Mouse (Mus musculus): ENCODE data around the gene Phlpp2. TPM values are rescaled to one million over a fixed set of nuclear protein-coding genes. Genes with fewer than 3 reads are reported as not detected.

Gene Phlpp2
- polyA plus RNA-seq, 1 experiment from 2014 or later, result 1.5 TPM

GRCm38 (mm10) chr8:109992166-109992565, 123.8 kb downstream of the Phlpp2 start:
- no peak for ATAC-seq
- Histone ChIP-seq H3K9ac (replicated peaks) (peak overlapping the region; percentile 44; the same call in 1 of the 2 replicates), H3K27ac (ENCODE audit: low read depth) (peak overlapping the region; percentile 77), H3K4me2 (ENCODE audit: low read depth, low read length) (peak overlapping the region; percentile 34), H3K27me3 (ENCODE audit: insufficient read depth, low read length) (no peaks in the 10 kb centered on the region), H3K36me3 (replicated peaks; ENCODE audit: insufficient read depth, low read length) (peaks cover 5% of the 10 kb centered on the region; the same call in 1 of the 2 replicates), H3K4me3 (ENCODE audit: low read depth, low read length) (peak overlapping the region; percentile 36), H3K4me1 (ENCODE audit: insufficient read depth) (peaks cover 2% of the 10 kb centered on the region), H3K9me3 (ENCODE audit: low read length) (no peaks in the 10 kb centered on the region)
- TF ChIP-seq CTCF (IDR thresholded peaks at IDR 0.05; ENCODE audit: low read depth), result no peak
- peak; percentile 7; the same call in 1 of the 2 replicates for TF ChIP-seq EP300 (IDR thresholded peaks at IDR 0.05; ENCODE audit: low read depth)
- no peak for DNase-seq
- WGBS (ENCODE audit: insufficient replicate concordance), result 68% methylated on average over 5 of the region's 5 CpGs

DNA sequence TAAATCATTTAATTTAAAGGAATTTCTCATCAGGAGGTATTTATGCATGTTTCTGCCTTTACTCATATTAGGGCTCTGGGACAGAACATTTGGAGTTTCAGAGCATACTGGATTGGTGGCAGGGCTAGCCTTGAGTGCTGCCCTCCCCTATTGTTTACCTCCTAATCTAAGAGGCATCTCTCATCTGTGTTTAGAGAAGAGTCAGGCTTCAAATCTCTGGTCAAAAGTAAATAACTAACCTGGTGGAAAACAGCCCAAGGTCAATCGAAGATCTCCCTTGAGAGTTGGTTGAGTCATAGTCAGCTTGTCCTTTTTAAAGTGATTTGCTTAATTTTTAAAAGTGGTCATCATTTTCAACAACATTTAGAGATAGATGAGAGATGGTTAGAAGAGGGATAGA, 124.6 kb downstream of the Phlpp2 start:
- no peaks in the 10 kb centered on the region for H3K9me3 ChIP-seq (ENCODE audit: low read length)
- DNase-seq, result no peak
- 0 out of 2 replicates have a peak overlapping the region, but pooled peaks have one; percentile 14 for H3K4me2 ChIP-seq (ENCODE audit: low read depth, low read length)
- TF ChIP-seq EP300 (IDR thresholded peaks at IDR 0.05; ENCODE audit: low read depth) (no peak), CTCF (IDR thresholded peaks at IDR 0.05; ENCODE audit: low read depth) (no peak)
- no peaks in the 10 kb centered on the region for H3K27me3 ChIP-seq (ENCODE audit: insufficient read depth, low read length)
- WGBS (ENCODE audit: insufficient replicate concordance), result 56% methylated on average over 1 of the region's 1 CpGs
- peak; percentile 51 for ATAC-seq
- peaks cover 2% of the 10 kb centered on the region for H3K4me1 ChIP-seq (ENCODE audit: insufficient read depth)
- H3K27ac ChIP-seq (ENCODE audit: low read depth), result peak overlapping the region; percentile 77
- no peak overlapping the region for H3K9ac ChIP-seq (replicated peaks)
- peaks cover 5% of the 10 kb centered on the region; the same call in 1 of the 2 replicates for H3K36me3 ChIP-seq (replicated peaks; ENCODE audit: insufficient read depth, low read length)
- peak overlapping the region; percentile 36; the same call in 1 of the 2 replicates for H3K4me3 ChIP-seq (ENCODE audit: low read depth, low read length)

Other genes with a start within 250 kb of the Phlpp2 start
- 36.1 and 38.3 TPM in 2 replicates for gene Ist1, start 175.3 kb upstream of the Phlpp2 start, polyA plus RNA-seq (2015; fragmentation: Nextera tagmentation; extraction: Ambion mirVana)
- 3.1 and 3.7 TPM in 2 replicates for gene Zfp821, start 163.0 kb upstream of the Phlpp2 start, polyA plus RNA-seq (2015; fragmentation: Nextera tagmentation; extraction: Ambion mirVana)
- gene Atxn1l, start 130.8 kb upstream of the Phlpp2 start, polyA plus RNA-seq (2015; fragmentation: Nextera tagmentation; extraction: Ambion mirVana), result 1.7 and 1.8 TPM in 2 replicates
- 13.3 and 14.0 TPM in 2 replicates for gene Ap1g1, start 90.0 kb upstream of the Phlpp2 start, polyA plus RNA-seq (2015; fragmentation: Nextera tagmentation; extraction: Ambion mirVana)
- 0.58 and 0.69 TPM in 2 replicates for gene Marveld3, start 93.7 kb downstream of the Phlpp2 start, polyA plus RNA-seq (2015; fragmentation: Nextera tagmentation; extraction: Ambion mirVana)
- gene Tat, start 121.9 kb downstream of the Phlpp2 start, polyA plus RNA-seq (2015; fragmentation: Nextera tagmentation; extraction: Ambion mirVana), result 64.5 and 108 TPM in 2 replicates
- gene Chst4, start 171.2 kb downstream of the Phlpp2 start, polyA plus RNA-seq (2015; fragmentation: Nextera tagmentation; extraction: Ambion mirVana), result 0.13 and 0.31 TPM in 2 replicates
- gene Zfp612, start 211.2 kb downstream of the Phlpp2 start, polyA plus RNA-seq (2015; fragmentation: Nextera tagmentation; extraction: Ambion mirVana), result 2.7 TPM in 2 replicates
- gene Gm21964, start 232.7 kb downstream of the Phlpp2 start, polyA plus RNA-seq (2015; fragmentation: Nextera tagmentation; extraction: Ambion mirVana), result not detected in 2 replicates
- gene Gm17720, start 234.2 kb downstream of the Phlpp2 start, polyA plus RNA-seq (2015; fragmentation: Nextera tagmentation; extraction: Ambion mirVana), result not detected in 2 replicates

Measured in liver, postnatal 0 days (tissue).